Mouse (Mus musculus): ENCODE measurements around the gene Nudt3.
"Not testable (repeated sequence)": the region's sequence is repeated elsewhere in the genome, so short reads cannot be mapped to it uniquely, and the experiment has no call there.

The Nudt3 gene

GRCm38 (mm10) chr17:27623360-27624326 lies at the start of gene Nudt3:
Gene Nudt3 (minus strand): TSS chr17:27623495.
- DNase-seq (ENCODE audit: low spot score in 2 of 2) = peak; percentile 86 to 87

- no peak for DNase-seq (ENCODE audit: low spot score in 2 of 2)
Observed at GRCm38 (mm10) chr17:27671720-27672119, 48.4 kb upstream of the Nudt3 start.

GRCm38 (mm10) chr17:27658767-27659166 lies 35.5 kb upstream of the Nudt3 start:
- DNase-seq (ENCODE audit: low spot score in 2 of 2) = no peak

GRCm38 (mm10) chr17:27657123-27657522 lies 33.8 kb upstream of the Nudt3 start:
- DNase-seq (ENCODE audit: low spot score in 2 of 2) = no peak

- no peak for DNase-seq (ENCODE audit: low spot score in 2 of 2)
Observed at GRCm38 (mm10) chr17:27656414-27656813, 33.1 kb upstream of the Nudt3 start.

- peak; percentile 81 to 82 for DNase-seq (ENCODE audit: low spot score in 2 of 2)
Observed at GRCm38 (mm10) chr17:27656011-27656399, 32.7 kb upstream of the Nudt3 start.

- peak; percentile 71 to 82 for DNase-seq (ENCODE audit: low spot score in 2 of 2)
Observed at GRCm38 (mm10) chr17:27655089-27656010, 32.1 kb upstream of the Nudt3 start, which contains the start of gene Pacsin1. Gene Pacsin1 (plus strand): TSS chr17:27655509.

- DNase-seq (ENCODE audit: low spot score in 2 of 2) = no peak
Observed at GRCm38 (mm10) chr17:27653253-27653959, 30.1 kb upstream of the Nudt3 start.

GRCm38 (mm10) chr17:27652046-27652790 lies 28.9 kb upstream of the Nudt3 start:
- no peak for DNase-seq (ENCODE audit: low spot score in 2 of 2)

- DNase-seq (ENCODE audit: low spot score in 2 of 2) = no peak
Observed at GRCm38 (mm10) chr17:27650586-27650985, 27.3 kb upstream of the Nudt3 start.

- DNase-seq (ENCODE audit: low spot score in 2 of 2) = peak; percentile 65 to 71
Observed at GRCm38 (mm10) chr17:27650160-27650559, 26.9 kb upstream of the Nudt3 start.

- DNase-seq (ENCODE audit: low spot score in 2 of 2) = no peak
Observed at GRCm38 (mm10) chr17:27645807-27646206, 22.5 kb upstream of the Nudt3 start.

GRCm38 (mm10) chr17:27644572-27644971 lies 21.3 kb upstream of the Nudt3 start:
- DNase-seq (ENCODE audit: low spot score in 2 of 2) = no peak

- no peak for DNase-seq (ENCODE audit: low spot score in 2 of 2)
Observed at GRCm38 (mm10) chr17:27643756-27644155, 20.5 kb upstream of the Nudt3 start.

- DNase-seq (ENCODE audit: low spot score in 2 of 2) = peak in 1 of 2 experiments; percentile 51
Observed at GRCm38 (mm10) chr17:27643101-27643500, 19.8 kb upstream of the Nudt3 start.

- DNase-seq (ENCODE audit: low spot score in 2 of 2) = peak; percentile 87 to 90
Observed at GRCm38 (mm10) chr17:27642491-27643062, 19.3 kb upstream of the Nudt3 start.

GRCm38 (mm10) chr17:27639851-27640250 lies 16.6 kb upstream of the Nudt3 start:
- DNase-seq (ENCODE audit: low spot score in 2 of 2) = not testable (repeated sequence)

GRCm38 (mm10) chr17:27638921-27639332 lies 15.6 kb upstream of the Nudt3 start:
- peak; percentile 85 to 88 for DNase-seq (ENCODE audit: low spot score in 2 of 2)

- DNase-seq (ENCODE audit: low spot score in 2 of 2) = no peak
Observed at GRCm38 (mm10) chr17:27637333-27637732, 14.0 kb upstream of the Nudt3 start.

Data from right cerebral cortex, adult 2 months (tissue).